Mouse (Mus musculus): ENCODE measurements at regions not wholly inside any gene's neighbourhood (a gene's known extent, or its start where the extent isn't known, plus 50 kb on each side); places are given as distances from the start of the nearest gene placed in this dataset.
A peak's percentile ranks its signal among the peaks of the same experiment; 100 is the strongest.

DNA sequence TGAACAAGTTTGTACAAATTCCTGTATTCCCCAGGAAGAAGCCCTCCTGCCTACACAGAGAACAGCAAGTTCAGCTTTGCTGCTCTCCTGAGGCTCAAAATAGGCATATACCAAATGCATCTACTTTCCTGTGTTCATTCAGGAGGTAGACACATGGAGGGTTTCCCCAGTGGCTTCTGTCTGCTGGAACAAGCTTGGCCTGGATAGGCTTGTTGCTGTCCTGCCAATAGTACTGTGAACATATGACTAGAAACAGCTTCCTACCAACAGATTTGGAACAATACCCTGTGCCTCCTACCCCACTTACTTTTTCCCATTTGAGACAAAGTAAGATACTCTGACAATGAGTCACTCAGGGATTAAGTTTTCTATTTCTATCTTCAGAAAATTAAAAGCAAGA lies 93.8 kb upstream of the Wdpcp start:
- ATAC-seq (replicated peaks; ENCODE audit: low FRiP score, poor library complexity, severe bottlenecking): no peak

DNA sequence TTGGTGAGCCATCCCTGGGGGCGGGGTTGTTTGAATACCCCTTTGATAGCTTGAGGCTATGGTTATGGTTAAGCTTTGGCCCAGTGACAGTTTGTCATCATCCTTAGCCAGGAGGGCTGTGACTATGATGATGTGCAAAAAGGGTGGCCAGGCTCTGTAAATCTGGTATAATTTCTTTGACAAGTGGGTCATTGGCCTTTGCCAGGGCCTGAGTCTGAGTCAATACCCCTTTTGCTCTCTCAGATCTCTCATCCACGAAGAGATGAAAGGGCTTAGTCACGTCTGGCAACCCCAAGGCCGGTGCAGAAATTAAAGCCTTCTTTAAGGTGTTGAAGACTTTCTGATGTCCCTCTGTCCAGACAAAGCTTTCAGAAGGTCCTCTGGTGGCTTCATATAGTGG lies 99.7 kb upstream of the Ugp2 start:
- ATAC-seq (replicated peaks; ENCODE audit: low FRiP score, poor library complexity, severe bottlenecking): no peak

DNA sequence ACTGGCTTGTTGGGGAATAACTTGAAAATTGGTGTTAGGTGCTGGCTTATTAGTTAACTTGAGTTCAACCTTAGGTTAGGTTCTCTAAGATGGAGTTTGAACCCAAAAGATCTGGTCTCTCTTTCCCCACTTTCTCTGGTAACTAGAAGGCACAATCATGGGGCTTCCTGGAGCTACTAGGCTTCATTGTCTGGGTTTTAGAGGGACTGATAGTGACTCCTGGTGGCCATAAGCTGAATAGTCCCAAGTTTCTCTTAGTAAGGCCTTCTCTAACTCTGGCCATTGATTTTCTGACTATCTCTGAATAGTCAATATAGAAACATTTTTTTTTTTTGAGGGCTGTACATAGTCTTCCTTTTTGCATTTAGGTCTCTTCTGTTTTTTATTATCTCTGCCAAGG lies 97.5 kb upstream of the Ugp2 start:
- peak; percentile 67 for ATAC-seq (replicated peaks; ENCODE audit: low FRiP score, poor library complexity, severe bottlenecking)

DNA sequence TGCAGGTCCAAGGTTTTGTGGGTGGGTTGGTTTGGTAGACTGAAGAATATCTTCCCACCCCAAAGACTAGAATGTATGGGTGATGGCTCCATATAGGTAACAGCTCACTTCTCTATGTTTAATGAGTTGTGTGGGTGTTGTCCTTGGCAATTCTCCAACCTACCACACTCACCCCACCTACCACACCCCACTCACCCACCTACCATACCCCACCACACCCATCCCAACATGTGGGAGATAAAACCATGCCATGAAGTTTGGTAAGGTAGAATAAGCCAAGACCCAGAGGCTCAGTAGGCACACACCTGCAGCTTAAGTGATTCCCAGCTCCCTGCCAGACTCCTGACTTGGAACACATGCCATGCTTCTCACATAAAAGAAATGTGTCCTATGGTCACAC lies 89.0 kb upstream of the Ugp2 start:
- ATAC-seq (replicated peaks; ENCODE audit: low FRiP score, poor library complexity, severe bottlenecking): peak; percentile 88

DNA sequence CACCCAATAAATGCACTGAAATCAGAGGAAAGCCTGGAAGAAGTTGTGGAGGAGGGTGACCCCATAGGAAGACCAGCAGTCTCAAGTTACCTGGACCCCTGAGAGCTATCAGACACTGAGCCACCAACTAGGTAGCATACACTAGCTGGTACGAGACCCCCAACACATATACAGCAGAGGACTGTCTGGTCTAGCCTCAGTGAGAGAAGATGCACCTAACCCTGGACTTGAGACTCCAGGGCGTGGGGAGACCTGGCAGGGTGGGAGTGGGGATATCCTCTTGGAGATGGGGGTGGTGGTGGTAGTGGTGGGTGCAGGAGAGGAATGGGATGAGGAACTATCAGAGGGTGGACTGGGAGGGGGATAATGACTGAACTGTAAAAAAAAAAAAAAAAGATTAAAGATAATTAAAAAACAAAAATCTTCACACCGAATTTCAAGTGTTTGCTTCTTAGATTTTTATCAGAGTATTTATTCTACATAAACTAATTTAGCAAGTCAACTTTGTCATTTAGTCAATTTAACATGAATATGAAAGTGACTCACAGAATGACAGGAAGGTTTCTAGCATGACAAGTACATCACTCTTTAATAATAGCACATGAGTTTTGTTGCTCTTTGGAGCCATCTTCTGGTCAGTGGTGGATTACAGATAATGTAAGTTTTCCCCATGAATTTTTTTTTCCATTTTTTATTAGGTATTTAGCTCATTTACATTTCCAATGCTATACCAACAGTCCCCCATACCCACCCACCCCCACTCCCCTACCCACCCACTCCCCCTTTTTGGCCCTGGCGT lies 82.5 kb upstream of the Ugp2 start:
- no peak for ATAC-seq (replicated peaks; ENCODE audit: low FRiP score, poor library complexity, severe bottlenecking)

DNA sequence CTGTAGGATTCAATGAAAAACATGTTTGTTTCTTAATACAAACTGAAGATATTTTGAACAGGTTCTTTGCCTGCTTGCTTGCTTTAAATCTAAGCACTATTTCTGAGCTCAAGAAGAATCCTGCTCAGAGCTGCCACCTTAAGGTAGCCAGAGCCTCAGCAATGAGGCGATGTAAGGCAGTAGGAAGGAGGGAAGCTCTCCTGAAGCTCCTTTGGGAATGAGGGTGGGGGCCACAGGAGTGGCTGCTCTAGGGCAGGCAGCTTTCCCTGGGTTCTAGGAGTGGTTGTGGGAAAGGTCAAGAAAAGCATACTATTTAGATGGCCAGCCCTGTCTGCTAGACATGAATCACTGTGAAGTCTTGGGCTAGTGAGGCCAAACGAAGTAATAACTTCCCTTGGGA lies 62.7 kb upstream of the Ugp2 start:
- no peak for ATAC-seq (replicated peaks; ENCODE audit: low FRiP score, poor library complexity, severe bottlenecking)

DNA sequence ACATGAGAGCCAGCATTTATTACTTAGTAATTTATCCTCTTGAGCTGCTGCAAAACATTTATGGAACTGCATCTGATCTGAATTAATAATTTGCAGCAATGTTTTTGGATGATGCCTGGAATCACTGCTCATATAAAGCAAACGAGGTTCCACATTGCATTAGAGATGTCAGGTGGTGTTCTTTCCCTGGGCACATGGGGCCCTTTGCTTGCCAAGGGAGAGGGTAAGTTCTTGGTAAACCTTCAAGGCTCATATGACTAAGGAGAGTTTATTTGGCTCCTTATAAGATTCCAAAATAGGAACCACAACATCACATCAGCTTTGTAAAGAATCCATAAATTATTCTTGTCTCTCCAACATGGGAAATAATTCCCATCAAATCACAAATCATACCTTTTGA lies 59.0 kb upstream of the Ugp2 start:
- no peak for ATAC-seq (replicated peaks; ENCODE audit: low FRiP score, poor library complexity, severe bottlenecking)

DNA sequence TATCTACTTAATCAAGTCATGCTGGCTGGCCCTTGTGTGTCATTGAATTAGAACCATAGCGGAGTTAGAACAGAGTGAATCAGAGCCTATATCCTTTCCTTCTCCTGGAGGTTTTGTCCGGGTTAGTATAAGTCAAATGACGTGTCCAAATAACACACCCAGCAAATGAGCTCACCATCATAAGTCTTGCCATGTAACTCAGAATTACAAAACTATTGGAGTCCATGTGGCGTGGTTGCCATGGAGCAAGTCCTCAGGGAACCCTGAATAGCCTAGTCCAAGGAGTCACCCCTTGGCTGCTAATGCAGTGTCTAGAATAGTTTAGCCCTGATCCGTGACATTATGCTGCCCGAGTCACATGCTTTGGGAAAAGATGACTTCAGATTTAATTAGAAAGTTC lies 57.7 kb upstream of the Ugp2 start:
- ATAC-seq (replicated peaks; ENCODE audit: low FRiP score, poor library complexity, severe bottlenecking): no peak

DNA sequence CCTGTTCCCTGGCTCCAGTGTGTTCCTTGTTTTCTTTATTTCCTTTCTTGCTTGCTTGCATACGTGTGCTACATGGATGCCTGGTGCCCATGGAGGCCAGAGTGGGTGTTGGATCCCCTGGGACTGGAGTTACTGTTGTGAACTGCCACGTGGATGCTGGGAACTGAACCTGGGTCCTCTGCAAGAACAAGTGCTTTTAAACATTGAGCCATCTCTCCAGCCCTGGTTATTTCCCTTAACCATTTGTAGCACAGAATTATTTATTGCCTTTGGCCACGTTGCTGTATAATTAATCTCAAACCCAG lies 57.0 kb upstream of the Ugp2 start:
- ATAC-seq (replicated peaks; ENCODE audit: low FRiP score, poor library complexity, severe bottlenecking): no peak

DNA sequence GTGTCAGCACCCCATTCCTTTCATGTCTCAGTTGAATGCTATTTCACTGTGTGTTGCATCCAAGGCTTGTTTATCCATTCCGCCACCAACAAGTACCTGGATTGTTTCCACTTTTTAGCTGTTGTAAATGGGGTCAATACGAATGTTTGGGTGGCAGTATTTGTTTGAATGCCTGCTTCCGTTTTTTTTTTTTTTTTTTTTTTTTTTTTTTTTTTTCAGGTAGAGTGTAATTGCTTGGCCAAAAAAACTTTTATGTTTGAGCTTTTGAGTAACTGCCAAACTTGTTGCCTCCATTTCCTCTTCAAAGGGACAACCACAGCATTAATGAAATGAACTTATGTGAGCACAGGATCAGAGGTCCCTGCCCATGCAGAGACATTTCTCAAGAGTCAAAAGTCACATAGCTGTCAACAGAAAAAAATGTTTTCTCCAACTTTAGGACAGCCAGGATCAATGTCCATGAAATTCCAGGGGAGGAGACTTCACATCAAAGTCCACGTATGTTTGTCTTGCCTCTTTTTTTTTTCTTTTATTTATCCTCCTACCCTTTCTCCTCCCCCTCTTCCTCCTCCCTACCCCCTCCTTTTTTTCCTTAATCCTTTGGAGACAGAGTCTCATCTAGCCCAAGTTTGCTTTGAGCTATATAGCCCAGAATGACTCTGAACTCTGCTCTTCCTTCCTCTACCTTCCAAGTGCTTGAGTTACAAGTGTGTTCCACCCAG lies 56.5 kb upstream of the Ugp2 start:
- no peak for ATAC-seq (replicated peaks; ENCODE audit: low FRiP score, poor library complexity, severe bottlenecking)

DNA sequence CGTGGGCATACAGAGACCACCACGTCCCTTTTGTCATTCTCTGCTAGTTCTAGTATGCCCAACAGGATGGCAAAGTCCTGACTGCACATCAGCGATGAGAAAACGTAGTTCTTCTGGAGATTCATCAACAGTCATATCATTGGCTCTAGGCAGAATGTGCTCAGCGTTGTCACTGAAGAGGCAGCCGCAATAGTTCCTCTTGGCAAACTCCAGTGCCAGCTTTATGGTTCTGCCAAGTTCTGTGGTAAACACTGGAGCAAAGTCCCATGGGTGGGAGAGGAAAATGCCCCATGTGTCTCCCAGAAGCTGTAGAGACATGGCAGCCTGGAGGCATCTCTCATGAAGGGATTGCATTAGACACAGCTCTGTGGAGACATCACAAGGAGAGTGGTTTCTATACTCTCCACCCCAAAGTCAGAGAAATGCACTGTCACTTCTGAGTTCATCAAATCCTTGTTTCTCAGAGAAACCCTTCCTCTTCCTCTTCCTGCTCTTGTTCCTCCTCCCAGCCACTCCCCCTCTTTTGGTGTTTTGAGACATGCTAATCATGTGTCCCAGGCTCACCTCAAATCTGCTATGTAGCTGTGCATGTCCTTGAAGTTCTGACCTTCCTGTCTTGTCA lies 54.6 kb upstream of the Ugp2 start:
- no peak for ATAC-seq (replicated peaks; ENCODE audit: low FRiP score, poor library complexity, severe bottlenecking)

DNA sequence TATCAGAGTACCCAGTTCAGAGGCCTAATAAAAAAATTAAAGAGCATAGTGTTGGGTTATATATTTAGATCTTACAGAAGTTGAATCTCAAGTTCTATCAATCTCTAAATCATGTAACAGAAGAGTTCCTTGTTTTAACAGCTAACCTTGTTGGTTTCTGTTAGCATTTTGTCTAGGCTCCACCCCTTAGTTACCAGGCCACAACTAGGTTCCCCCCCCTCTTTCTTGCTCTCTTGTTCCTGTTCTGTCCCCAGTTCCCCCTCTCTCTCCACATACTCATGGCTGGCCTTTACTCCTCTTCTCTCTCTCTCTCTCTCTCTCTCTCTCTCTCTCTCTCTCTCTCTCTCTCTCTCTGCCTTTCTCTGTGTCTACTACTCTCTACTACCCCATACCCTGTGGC lies 53.3 kb upstream of the Ugp2 start:
- no peak for ATAC-seq (replicated peaks; ENCODE audit: low FRiP score, poor library complexity, severe bottlenecking)

DNA sequence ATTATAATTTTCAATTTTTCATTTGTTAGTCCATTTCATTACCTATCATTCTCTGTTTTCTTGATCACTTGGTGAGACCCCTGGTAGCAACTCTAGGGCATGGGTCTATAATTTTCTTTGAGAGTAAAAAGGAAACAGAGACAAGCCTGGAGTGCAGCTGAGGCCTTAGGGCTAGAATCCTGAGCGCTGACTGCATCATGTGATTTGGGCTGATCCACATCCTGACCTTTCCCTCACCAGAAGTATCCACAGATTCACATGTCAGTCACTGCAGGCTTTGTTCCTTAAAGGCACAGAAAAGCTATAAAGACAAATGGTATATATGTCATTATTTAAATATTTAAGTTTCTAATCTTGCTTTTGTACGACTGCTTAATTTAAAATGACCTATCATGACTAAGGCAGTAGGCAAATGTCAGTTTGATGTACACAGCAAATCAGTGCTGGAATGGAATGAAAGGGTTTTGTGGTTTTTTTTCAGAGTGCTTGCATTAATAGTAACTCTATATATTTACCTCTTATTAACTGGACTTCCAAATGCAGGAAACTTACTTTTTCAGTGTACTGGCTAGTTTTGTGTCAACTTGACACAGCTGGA lies 51.4 kb upstream of the Ugp2 start:
- no peak for ATAC-seq (replicated peaks; ENCODE audit: low FRiP score, poor library complexity, severe bottlenecking)
